Mouse (Mus musculus) neutrophil, adult 5-6 weeks (primary cell): ENCODE data around the gene Ptpro. TPM values are rescaled to one million over a fixed set of nuclear protein-coding genes. Genes with fewer than 3 reads are reported as not detected.

Source experiments
- ATAC-seq: fragments of 151-379, 151-347 bp; 2 replicates; pipeline ENCODE4 v1.8.0; 2017; ENCODE audit warnings: mild to moderate bottlenecking, moderate TSS enrichment; ENCODE audit not compliant: insufficient number of reproducible peaks, poor library complexity, low FRiP score, severe bottlenecking; ENCODE audit errors: extremely low read depth
- total RNA-seq: library from RNA; stranded (forward); fragments of 200-1000 nt; gene quantifications from 2 replicates; pipeline ENCODE4 v1.2.3, GENCODE M21; 2017

Ptpro gene
- 7.3 and 9.8 TPM in 2 replicates for total RNA-seq

DNA sequence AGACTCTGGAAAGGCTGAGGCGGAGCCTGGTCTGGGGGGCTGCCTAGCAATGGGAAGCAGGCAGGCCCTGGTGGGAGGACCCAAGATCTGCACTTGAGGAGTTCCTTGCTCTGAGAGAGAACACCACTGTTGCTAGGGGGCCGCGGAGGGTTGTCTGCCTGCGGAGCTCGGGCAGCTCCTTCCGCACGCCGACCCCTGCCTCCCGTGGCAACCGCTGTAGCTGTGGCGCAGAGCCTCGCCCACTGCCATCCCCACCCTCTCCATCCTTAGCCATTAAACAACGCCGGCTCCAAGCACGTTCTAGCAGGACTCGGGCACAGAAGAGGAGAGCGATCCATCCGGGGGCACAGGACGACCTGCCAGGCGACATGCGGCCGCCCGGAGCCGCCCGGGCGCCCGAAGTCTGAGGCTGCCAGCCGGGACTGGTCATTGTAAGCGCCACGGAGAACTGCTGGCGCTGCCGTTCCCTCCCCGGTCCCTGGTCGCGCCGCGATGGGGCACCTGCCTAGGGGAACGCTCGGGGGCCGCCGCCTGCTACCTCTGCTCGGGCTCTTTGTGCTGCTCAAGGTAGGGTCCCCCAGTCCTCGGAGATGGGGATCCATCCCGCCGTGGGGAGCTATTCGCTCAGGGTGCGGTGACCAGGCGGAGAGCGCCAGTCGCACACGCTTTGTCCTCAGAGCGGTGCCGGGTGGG, at the start of gene Ptpro:
TSS of gene Ptpro (plus strand) at position 126 of the 693 bp plus-strand sequence.
- ATAC-seq, result no peak

DNA sequence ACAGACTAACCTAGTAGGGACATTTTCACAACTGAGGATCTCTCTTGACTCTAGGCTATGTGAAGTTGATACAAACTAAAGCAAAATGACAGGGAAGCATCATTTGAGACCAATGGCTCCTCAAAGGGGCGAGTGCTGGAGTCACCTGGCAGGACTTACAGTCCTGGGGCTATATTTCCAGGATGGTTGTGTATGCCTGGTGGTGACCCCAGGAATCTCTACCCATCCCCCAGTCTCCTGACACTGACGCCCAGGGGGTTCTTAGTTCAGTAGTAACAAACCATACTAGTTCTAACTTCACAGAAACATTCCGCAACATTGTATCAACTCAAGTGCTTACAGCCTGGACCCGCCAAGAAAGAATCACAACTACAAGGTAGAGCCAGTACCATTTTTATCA, 49.5 kb upstream of the Ptpro start:
- no peak for ATAC-seq

GRCm38 (mm10) chr6:137205662-137206400, 46.3 kb upstream of the Ptpro start:
- ATAC-seq, result no peak

DNA sequence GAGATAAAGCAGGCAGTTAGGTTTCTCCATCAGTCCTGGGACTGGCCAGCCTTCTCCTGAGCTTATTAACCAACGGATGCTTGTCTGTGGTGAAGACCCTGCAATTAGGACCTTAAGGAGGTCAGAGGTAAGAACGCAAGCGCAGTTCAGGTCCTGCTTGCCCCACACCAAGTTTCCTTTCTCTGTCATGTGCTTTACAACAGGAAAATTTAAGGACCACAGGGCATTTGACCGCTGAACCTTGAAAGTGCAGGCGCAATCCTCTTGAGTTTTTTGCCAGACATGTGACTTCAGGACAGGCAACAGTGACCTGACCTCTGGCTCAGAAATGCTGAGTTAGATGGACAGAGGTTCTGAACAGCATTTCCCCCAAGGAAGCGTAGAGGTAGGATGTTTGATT, 45.0 kb upstream of the Ptpro start:
- ATAC-seq, result no peak

DNA sequence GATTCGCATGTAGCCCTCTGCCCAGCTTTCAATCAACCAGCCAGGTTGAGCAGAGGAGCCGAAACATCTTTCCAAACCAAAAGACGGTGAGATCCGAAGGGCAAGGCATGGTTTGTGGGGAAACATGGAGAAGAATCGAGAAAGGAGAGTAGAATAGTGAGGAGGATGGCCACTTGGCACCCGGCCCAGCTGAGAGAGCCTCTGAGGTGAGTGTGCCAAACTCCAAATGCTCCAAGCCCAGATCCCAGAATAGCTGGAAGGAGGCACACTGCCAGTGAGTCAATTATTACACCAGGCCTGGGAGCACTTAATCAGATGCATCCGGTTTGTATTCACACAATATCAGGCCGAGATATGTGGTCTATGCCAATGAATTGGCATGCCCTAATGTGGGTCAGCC, 42.1 kb upstream of the Ptpro start:
- ATAC-seq, result no peak

GRCm38 (mm10) chr6:137210991-137211390, 41.1 kb upstream of the Ptpro start:
- ATAC-seq, result no peak

DNA sequence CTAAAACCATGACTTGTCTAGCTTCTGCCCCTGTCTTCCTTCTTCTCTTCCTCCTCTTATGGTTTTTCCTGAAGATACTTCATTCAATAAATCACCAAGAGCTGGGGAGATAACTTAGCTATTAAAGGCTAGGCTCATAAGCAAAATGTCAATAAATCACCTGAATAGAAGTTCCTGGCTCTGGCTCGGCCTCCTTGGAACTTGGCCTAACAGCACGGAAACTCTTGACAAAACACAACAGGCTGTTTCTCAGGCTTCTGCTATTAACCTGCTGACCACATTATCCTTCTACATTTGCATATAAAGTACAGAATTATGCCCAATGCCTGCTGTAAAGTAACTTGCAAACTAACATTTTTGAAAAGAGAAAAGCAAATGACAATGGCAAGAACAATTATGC, 40.7 kb upstream of the Ptpro start:
- ATAC-seq, result no peak

- ATAC-seq, result no peak
Observed at GRCm38 (mm10) chr6:137217841-137218463, 34.2 kb upstream of the Ptpro start.

GRCm38 (mm10) chr6:137252887-137253242, 746 bp downstream of the Ptpro start:
- no peak for ATAC-seq

GRCm38 (mm10) chr6:137253415-137253814, 1.3 kb downstream of the Ptpro start:
- no peak for ATAC-seq

DNA sequence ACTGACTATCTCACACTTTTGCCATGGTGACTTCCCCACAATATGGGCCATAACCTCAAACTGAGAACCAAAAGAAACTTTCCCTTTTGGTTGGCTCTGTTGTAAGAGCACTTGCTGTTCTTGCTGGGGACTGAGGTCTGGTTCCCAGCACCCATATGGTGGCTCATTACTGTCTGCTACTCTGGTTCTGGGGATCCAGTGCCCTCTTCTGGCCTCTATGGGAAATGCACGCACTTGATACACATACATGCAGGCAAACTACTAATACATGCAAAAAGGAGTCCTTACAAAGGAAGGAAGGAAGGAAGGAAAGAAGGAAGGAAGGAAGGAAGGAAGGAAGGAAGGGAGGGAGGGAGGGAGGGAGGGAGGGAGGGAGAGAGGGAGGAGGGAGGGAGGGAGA, 8.9 kb downstream of the Ptpro start:
- no peak for ATAC-seq

DNA sequence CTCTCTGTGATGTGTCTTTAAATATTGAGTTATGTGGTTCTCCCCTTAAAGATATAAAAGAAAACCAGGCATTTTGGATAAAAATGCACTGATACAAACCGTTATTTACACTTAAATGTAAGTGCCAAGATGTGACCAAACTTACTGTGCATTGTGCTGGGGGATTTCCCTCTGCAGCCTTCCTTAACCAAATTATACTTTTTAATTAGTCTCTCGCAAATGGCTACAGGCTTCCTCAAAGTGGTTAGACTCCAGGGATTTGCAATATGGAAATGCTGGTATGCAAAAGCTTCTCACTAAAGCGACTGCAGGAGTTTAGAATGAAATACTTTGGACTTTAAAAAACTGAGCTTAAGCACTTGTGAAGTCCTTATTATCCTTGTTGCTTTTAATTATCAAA, 10.0 kb downstream of the Ptpro start:
- no peak for ATAC-seq

DNA sequence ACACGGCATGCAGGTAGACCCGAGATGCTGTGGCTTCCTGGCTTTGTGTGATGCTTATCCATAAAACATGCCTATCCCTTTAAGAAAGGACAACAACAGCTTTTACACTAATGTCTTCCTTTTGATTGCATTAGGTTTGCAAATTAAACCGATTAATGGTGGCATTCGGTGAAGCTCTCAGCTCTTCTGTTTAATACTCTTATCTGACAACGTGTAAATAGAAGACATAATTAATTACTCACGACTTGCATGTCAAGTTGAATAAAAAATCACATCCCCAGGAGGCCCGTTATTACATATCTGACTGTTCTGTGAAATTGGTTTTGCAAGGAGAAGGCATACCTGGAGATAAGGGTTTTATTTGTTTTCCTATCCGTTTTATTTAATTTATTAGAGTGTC, 15.9 kb downstream of the Ptpro start:
- ATAC-seq, result no peak

DNA sequence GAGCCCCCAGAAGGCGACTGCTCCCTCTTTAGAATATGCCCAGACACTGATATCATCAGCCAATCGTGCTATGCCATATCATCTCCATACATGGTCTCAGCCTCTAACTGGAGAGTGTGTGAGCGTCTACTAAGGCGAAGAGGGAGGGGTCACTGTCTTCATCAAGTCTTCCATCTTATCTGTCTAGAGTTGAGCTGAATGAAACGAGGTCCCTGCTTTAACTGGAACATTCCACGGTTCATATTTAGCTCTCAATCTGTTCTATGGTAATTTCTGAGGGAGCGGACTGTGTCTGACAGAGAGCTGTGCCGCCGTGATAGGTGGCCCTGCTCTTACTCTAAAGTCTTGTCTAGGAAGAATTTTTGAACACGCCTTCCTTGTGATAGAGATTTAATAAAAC, 16.5 kb downstream of the Ptpro start:
- ATAC-seq, result no peak

- ATAC-seq, result no peak
Observed at GRCm38 (mm10) chr6:137272513-137272912, 20.4 kb downstream of the Ptpro start.

DNA sequence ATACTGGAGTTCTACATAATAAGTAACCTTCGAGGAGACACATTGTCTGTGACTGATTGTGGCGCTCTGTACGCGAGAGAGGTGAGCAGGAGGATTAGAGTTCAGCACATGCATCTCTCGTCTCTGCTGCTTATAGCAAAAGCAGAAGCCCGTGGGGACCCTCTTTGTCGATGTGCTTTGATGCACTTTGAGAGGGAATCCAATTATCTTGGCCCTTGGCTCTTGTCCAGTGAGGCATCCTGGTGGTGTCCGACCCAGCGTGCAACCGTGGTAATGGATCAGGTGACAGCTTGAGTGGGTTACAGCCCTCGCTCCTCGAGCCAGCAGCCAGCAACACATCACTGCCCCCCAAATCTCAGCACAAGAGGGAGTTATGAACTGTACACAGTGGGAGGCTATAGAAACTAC, 25.5 kb downstream of the Ptpro start:
- ATAC-seq, result no peak

- no peak for ATAC-seq
Observed at GRCm38 (mm10) chr6:137279576-137279975, 27.5 kb downstream of the Ptpro start.

DNA sequence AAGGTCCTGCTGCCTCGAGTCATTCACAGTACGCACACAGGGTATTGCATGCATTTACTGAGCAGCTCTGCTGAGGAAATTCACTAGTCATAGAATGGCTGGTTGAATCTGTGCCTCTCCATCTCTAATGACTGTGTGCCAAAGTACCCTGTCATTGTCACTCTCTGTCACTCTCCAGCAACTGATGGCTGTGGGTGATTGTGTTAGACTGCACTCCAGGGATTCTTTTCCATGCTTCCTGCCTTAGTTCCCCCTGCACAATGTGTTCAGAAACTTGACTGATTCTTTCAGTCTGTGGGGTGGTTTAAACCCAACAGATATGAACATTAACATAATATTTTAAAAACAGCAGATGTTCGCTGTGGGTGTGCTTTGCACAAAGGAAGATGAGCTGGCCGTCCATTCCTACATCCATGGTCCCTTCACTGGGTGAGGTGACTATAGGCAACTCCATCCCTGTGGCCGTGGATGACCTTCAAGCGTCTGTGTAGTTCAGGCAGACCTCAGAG, 29.5 kb downstream of the Ptpro start:
- ATAC-seq, result no peak

DNA sequence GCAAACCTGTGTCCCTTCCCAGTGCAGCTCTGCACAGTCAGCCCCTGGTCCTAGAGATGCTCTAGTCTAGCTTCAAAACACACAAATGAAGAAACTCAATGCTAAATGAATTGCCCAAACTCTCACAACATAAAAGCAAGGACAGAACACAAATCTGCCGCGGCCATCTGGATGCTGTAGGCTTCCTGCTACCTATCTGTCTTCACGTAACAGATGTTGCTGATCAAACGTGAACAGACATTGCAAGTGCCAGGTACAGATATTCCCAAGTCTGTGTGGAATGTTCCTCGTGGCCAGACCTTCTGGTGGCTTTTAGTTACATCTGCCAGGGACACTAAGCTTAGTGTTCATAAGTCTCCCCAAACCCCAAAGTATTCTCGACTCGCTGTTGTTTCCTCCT, 29.9 kb downstream of the Ptpro start:
- no peak for ATAC-seq

- ATAC-seq, result no peak
Observed at GRCm38 (mm10) chr6:137286376-137286775, 34.3 kb downstream of the Ptpro start.
